Mouse (Mus musculus): ENCODE results near the gene Ccm2l. TPM values are rescaled to one million over a fixed set of nuclear protein-coding genes. Genes with fewer than 3 reads are reported as not detected.
A peak's percentile ranks its signal among the peaks of the same experiment; 100 is the strongest.

The Ccm2l gene
- polyA plus RNA-seq, 1 experiment from 2014 or later, result 1.7 TPM

DNA sequence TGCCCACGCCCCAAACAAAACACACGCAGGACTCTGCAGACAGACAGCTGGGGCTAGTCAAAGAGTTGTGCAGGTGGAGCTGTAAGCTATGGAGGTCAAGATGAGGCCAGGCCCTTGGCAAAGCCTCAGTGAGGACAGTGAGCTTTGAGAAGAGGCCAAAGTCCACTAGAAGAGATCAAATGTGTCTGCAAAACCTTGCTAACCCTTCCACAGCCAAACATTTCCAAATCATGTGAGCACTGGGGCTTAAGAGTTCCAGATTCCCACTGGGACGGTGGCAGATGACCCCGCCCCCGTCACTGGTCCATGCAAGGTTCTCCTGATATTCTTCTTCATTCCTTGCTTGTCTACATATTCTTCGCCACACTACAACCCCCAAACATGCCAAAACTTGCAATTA is 16.1 kb downstream of the Ccm2l start:
- H3K4me2 ChIP-seq, result no peak overlapping the region
- no peak overlapping the region for H3K27ac ChIP-seq
- no peak overlapping the region for H3K4me3 ChIP-seq
- H3K9ac ChIP-seq, result no peak overlapping the region
- H3K4me1 ChIP-seq, result no peaks in the 10 kb centered on the region
- WGBS, result 75% methylated on average over 6 of the region's 6 CpGs
- no peak for ATAC-seq (ENCODE audit: insufficient number of reproducible peaks, insufficient read depth, low FRiP score, low TSS enrichment, low read depth)
- no peaks in the 10 kb centered on the region for H3K9me3 ChIP-seq
- no peaks in the 10 kb centered on the region for H3K36me3 ChIP-seq
- H3K27me3 ChIP-seq, result peaks cover 16% of the 10 kb centered on the region

DNA sequence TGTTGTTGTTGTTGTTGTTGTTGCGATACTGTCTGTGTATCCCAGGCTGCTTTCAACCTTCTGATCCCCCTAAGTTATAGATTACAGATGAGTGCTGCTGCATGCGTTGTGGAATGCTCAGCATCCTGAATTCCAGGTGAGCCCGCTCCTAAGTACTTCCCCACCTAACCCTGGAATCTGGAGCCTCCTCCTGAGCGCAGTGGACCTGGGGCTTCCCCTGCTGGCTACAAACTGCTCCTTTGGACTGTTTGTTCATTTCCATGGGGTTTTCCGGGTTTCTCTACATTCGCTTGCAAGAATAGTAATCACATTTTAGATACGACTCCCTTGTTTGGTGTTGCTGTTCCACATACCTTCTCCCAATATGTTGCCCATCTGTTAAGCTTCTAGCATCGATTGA is 17.5 kb downstream of the Ccm2l start:
- 81% methylated on average over 8 of the region's 8 CpGs for WGBS
- Histone ChIP-seq H3K9ac (no peak overlapping the region), H3K27me3 (peaks cover 6% of the 10 kb centered on the region; the same call in 1 of the 2 replicates), H3K9me3 (no peaks in the 10 kb centered on the region), H3K27ac (no peak overlapping the region), H3K4me3 (no peak overlapping the region), H3K4me2 (no peak overlapping the region), H3K4me1 (no peaks in the 10 kb centered on the region), H3K36me3 (no peaks in the 10 kb centered on the region)
- no peak for ATAC-seq (ENCODE audit: insufficient number of reproducible peaks, insufficient read depth, low FRiP score, low TSS enrichment, low read depth)

DNA sequence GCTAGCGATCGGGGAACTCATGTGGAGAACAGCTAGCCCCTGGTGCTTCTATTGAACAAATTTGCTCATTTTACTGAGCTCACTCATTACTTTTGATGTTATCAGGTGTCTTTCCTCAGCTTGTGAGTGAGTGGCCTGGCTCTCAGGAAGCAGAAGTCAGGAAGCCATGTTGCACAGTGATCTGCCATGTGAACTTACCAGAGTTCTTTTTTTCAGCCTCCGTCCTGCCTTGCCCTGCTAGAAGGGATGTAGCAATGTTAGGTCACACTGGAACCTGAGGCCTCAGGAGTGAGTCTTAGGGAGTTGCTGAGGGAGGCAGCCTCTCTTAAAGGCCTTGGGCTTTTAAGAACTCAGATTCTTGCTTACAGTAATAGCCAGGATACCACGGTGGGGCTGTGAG is 18.1 kb downstream of the Ccm2l start:
- 75% methylated on average over 4 of the region's 4 CpGs for WGBS
- H3K9ac ChIP-seq, result no peak overlapping the region
- H3K9me3 ChIP-seq, result no peaks in the 10 kb centered on the region
- H3K27ac ChIP-seq, result no peak overlapping the region
- peaks cover 3% of the 10 kb centered on the region; the same call in 1 of the 2 replicates for H3K27me3 ChIP-seq
- H3K36me3 ChIP-seq, result no peaks in the 10 kb centered on the region
- ATAC-seq (ENCODE audit: insufficient number of reproducible peaks, insufficient read depth, low FRiP score, low TSS enrichment, low read depth), result no peak
- H3K4me2 ChIP-seq, result no peak overlapping the region
- H3K4me3 ChIP-seq, result no peak overlapping the region
- no peaks in the 10 kb centered on the region for H3K4me1 ChIP-seq

DNA sequence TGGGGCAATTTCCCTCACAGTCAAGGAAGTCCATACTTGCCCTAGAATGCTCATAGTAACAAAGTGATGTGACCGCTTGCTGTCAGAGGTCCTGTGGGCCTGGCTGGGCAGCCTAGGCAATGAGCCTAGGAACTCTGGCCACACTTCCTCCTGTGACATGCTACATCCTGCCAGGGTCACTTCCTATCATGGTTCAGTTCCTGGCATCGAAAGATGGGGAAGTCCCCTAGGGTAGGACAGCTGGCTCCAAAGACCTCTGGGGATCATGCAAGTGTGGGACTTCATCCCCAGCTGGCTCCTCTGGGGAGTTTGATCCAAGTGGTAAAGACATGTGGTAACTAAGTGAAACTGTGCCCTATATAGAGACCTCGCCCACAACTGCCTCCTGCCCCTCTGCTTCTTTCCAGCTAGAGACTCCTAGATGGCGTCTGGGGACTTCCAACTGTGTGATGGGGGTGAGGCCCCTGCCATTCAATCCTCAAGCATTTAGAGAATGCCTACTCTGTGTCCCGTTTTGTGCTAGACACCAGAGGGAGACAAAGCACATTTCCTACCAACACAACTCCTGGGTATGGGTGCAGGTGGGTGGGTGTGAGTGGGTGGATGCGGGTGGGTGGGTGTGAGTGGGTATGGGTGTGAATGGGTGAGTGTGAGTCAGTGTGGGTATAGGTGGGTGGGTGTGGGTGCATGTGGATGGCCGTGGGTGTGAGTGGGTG is 18.7 kb downstream of the Ccm2l start:
- Histone ChIP-seq H3K4me3 (no peak overlapping the region), H3K36me3 (no peaks in the 10 kb centered on the region), H3K9ac (no peak overlapping the region), H3K9me3 (no peaks in the 10 kb centered on the region), H3K4me1 (no peaks in the 10 kb centered on the region), H3K27ac (no peak overlapping the region), H3K27me3 (peaks cover 3% of the 10 kb centered on the region; the same call in 1 of the 2 replicates), H3K4me2 (no peak overlapping the region)
- 65% methylated on average over 7 of the region's 7 CpGs for WGBS
- ATAC-seq (ENCODE audit: insufficient number of reproducible peaks, insufficient read depth, low FRiP score, low TSS enrichment, low read depth), result no peak

DNA sequence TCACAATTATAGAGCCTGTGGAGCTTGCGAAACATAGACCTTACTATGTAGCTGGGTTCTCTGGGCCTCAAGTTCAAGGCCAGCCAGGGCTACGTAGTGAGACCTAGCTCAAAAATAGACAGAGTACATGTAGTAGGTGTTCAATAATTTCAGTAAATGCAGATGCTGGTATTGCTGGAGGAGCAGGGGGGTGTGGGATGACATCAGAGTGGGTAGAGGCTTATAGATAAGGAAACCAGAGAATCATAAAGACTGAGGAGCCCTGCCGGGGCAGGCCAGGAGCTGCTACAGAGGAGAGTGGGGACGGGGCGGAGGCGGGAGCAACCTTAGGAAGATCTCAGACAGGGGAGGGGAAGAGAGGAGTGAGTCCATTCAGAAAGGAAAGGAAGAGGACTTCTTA is 19.8 kb downstream of the Ccm2l start:
- H3K27me3 ChIP-seq, result peaks cover 3% of the 10 kb centered on the region; the same call in 1 of the 2 replicates
- H3K4me2 ChIP-seq, result no peak overlapping the region
- ATAC-seq (ENCODE audit: insufficient number of reproducible peaks, insufficient read depth, low FRiP score, low TSS enrichment, low read depth), result no peak
- WGBS, result 80% methylated on average over 6 of the region's 6 CpGs
- H3K9ac ChIP-seq, result no peak overlapping the region
- H3K4me3 ChIP-seq, result no peak overlapping the region
- H3K9me3 ChIP-seq, result no peaks in the 10 kb centered on the region
- 0 out of 2 replicates have a peak, but pooled peaks cover 2% of the 10 kb centered on the region for H3K4me1 ChIP-seq
- no peaks in the 10 kb centered on the region for H3K36me3 ChIP-seq
- H3K27ac ChIP-seq, result no peak overlapping the region

DNA sequence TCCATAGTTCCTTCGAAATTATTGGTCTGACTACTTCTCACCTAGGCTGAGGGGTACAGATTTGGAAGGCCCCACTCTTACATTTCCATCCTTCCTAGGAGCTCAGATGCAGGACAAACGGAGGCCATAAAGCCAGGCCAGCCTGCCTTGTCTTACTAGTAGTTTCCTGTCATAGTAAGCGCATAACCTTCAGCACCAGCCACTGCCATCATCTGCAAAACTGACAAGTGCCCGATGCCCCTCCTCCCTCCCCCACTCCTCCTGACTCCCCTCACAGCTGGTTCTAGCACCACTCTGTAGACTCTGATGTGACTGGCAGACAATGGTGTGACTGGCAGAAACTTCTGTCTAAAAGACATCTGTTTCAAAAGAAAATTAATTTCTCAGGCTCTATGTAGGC is 20.4 kb downstream of the Ccm2l start:
- no peaks in the 10 kb centered on the region for H3K36me3 ChIP-seq
- H3K4me3 ChIP-seq, result no peak overlapping the region
- H3K4me2 ChIP-seq, result no peak overlapping the region
- H3K9me3 ChIP-seq, result no peaks in the 10 kb centered on the region
- 86% methylated on average over 4 of the region's 4 CpGs for WGBS
- 0 out of 2 replicates have a peak, but pooled peaks cover 2% of the 10 kb centered on the region for H3K4me1 ChIP-seq
- H3K27ac ChIP-seq, result no peak overlapping the region
- H3K9ac ChIP-seq, result no peak overlapping the region
- ATAC-seq (ENCODE audit: insufficient number of reproducible peaks, insufficient read depth, low FRiP score, low TSS enrichment, low read depth), result no peak
- no peaks in the 10 kb centered on the region; the same call in 1 of the 2 replicates for H3K27me3 ChIP-seq

DNA sequence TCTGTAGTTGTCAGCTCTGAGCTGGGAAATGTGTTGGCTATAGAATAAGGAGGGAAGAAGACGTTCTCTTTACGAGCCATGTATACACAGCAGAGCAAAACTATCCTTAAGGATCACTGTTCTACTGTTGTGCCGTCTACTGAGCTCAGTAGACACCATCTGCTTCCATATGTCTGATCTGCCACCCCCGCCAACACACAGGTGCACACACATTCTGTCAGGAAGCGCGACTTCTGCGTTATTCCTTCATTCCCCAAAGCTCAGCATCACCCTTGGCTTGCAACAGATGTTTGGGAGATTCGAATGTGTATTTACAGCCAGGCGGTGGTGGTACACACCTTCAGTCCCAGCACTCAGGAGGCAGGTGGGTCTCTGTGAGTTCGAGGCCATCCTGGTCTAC is 21.3 kb downstream of the Ccm2l start:
- 86% methylated on average over 10 of the region's 10 CpGs for WGBS
- Histone ChIP-seq H3K4me1 (0 out of 2 replicates have a peak, but pooled peaks cover 2% of the 10 kb centered on the region), H3K4me3 (no peak overlapping the region), H3K4me2 (no peak overlapping the region), H3K9ac (no peak overlapping the region), H3K9me3 (no peaks in the 10 kb centered on the region), H3K36me3 (no peaks in the 10 kb centered on the region), H3K27ac (no peak overlapping the region), H3K27me3 (no peaks in the 10 kb centered on the region)
- no peak for ATAC-seq (ENCODE audit: insufficient number of reproducible peaks, insufficient read depth, low FRiP score, low TSS enrichment, low read depth)

DNA sequence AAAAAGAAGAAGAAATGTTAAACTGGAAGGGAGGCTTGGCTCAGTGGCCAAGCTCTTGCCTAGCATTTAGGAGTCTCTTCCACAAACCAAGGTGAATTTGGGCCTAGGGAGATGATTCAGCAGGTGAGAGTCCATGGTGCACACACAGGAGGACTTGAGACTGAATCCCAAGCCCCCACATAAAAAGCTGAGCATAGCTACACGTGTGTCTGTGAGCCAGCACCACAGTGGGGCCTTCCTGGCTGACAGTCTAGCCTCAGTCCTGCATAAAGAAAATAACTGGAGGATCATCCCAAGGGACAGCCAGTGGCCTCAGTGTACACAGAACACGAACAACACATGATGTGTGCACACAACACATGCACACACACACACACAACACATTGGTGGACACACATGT is 23.6 kb downstream of the Ccm2l start:
- WGBS, result 60% methylated on average over 2 of the region's 2 CpGs
- Histone ChIP-seq H3K4me1 (0 out of 2 replicates have a peak, but pooled peaks cover 2% of the 10 kb centered on the region), H3K4me3 (no peak overlapping the region), H3K36me3 (no peaks in the 10 kb centered on the region), H3K4me2 (no peak overlapping the region), H3K9me3 (no peaks in the 10 kb centered on the region), H3K27me3 (no peaks in the 10 kb centered on the region), H3K27ac (no peak overlapping the region), H3K9ac (no peak overlapping the region)
- no peak for ATAC-seq (ENCODE audit: insufficient number of reproducible peaks, insufficient read depth, low FRiP score, low TSS enrichment, low read depth)

DNA sequence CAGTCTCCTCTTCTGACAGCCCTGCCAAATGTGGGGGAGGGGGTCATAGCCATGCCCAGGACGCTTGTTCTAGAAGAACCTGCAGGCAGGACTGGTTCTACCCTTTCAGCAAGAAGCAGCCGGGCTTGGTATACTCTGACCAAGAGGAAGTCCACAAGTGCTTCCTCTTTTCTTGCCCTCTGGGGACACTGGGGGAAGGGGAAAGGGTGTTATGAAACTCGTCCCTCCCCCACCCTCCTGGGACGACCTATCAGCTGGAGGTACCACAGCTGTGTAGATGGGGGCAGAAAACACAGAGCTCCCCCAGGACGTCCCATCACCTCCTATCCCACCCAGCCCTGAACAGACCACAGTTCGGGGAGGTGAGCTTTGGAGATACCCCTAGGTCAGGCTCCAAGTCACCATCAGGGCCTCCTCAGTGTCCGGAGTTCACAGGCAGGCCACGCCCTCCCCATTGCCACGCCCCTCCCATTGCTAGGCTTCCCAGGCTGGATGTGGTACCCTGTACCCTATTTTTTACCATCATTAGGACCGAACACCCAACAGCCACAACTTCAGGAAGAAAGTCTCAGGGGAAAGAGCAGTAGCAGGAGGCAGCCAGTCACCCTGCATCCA is 24.9 kb downstream of the Ccm2l start:
- ATAC-seq (ENCODE audit: insufficient number of reproducible peaks, insufficient read depth, low FRiP score, low TSS enrichment, low read depth), result no peak
- Histone ChIP-seq H3K27ac (no peak overlapping the region), H3K4me3 (no peak overlapping the region), H3K27me3 (no peaks in the 10 kb centered on the region), H3K4me2 (no peak overlapping the region), H3K9ac (no peak overlapping the region), H3K4me1 (0 out of 2 replicates have a peak, but pooled peaks cover 2% of the 10 kb centered on the region), H3K9me3 (no peaks in the 10 kb centered on the region), H3K36me3 (no peaks in the 10 kb centered on the region)
- WGBS, result 28% methylated on average over 10 of the region's 10 CpGs

DNA sequence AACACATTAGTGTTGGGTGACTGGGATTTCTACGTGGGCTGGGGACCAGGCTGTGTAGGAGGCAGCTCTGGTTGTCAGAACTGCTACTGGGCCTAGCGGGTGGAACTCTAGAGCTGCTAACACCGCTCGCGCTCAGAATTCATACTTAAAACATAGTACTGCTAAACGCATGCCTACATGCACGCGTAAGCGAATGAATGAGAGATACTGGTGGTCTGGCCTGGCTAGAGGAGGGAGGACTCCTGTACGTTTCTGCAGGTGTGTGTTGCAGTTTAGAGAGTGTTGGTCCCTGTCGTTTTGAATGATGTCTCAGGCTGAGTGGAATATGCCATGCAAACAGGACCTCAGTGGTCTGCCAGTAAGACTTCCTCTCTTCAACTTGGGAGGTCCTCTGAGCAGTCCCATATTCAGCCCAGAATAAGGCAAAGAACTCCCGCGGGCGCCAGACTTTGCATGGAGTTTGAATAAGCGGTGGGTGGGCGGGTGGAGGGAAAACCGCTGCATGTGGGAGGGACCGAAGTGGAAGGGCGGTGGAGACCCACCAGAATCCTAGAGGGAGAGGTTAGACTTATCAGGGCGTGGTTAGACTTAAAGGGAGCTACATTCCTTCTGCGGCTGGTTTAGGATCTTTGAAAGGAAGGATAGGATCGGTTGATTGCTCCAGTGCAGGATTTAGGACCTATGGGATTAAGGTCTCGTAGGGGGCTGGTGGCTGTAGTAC is 41.5 kb downstream of the Ccm2l start:
- no peaks in the 10 kb centered on the region for H3K36me3 ChIP-seq
- H3K9me3 ChIP-seq, result no peaks in the 10 kb centered on the region
- ATAC-seq (ENCODE audit: insufficient number of reproducible peaks, insufficient read depth, low FRiP score, low TSS enrichment, low read depth), result peak; percentile 50; the same call in 1 of the 2 replicates
- H3K4me3 ChIP-seq, result peak overlapping the region; percentile 49
- H3K9ac ChIP-seq, result no peak overlapping the region
- H3K27ac ChIP-seq, result peak overlapping the region; percentile 49; the same call in 1 of the 2 replicates
- H3K4me1 ChIP-seq, result peaks cover 23% of the 10 kb centered on the region
- peak overlapping the region; percentile 86 for H3K4me2 ChIP-seq
- H3K27me3 ChIP-seq, result peaks cover 75% of the 10 kb centered on the region
- 32% methylated on average over 23 of the region's 23 CpGs for WGBS

DNA sequence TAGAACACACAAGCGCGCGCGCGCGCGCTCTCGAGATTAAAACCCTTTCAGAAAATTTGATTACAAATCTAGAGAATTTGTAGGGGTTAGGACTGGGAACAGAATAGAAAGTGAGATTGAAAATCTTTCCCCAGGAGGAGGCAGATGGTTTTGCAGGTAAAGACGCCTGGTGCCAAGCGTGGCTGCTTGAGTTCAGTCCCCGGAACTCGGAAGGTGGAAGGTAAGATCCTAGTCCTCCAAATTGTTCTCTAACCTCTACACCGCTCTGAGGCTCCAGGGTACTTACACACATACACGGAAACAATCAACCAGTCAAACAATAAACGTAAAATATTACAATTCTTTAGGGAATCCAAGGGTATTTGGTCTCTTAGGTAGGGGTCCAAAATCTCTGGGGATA is 42.0 kb downstream of the Ccm2l start:
- peaks cover 23% of the 10 kb centered on the region for H3K4me1 ChIP-seq
- peak overlapping the region; percentile 86 for H3K4me2 ChIP-seq
- H3K36me3 ChIP-seq, result no peaks in the 10 kb centered on the region
- H3K27ac ChIP-seq, result no peak overlapping the region
- peak overlapping the region; percentile 49 for H3K4me3 ChIP-seq
- H3K9ac ChIP-seq, result no peak overlapping the region
- peaks cover 77% of the 10 kb centered on the region for H3K27me3 ChIP-seq
- 4% methylated on average over 15 of the region's 15 CpGs for WGBS
- no peaks in the 10 kb centered on the region for H3K9me3 ChIP-seq
- ATAC-seq (ENCODE audit: insufficient number of reproducible peaks, insufficient read depth, low FRiP score, low TSS enrichment, low read depth), result no peak
